ENCODE assay signal across 20 mouse cellular contexts in the genomic region with DNA sequence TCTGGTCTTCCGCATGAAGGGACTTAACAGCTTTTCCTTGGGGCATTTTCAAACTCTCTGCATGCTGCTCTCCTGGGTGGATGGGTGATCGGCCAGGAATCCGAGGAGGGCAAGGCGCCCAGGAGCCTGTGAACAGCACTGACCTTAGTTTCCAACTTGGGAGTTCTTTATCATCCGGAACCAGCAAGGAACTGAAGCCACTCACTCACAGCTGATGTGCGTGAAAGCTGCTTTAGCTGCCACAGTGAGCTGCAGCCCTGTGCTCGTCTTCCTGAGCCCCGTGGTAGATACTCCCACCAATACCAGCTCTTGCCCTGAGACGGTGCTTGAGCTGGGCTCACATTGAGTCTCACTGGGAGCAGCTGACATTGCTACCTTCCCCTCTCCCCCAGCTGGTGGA.
"Had no signal": no experiment of that assay in that cellular context is flagged by ENCODE, and none has a peak within 500 bp of the region (broad histone marks: within the 10 kb centered on the region; RNA-seq: fewer than 3 reads in every experiment).

No protein-coding gene starts in this region.

- H3K27ac ChIP-seq: hindbrain, postnatal 0 days; limb, embryonic 10.5 days; limb, embryonic 13.5 days; liver, embryonic 12.5 days; liver, embryonic 15.5 days; lung, embryonic 15.5 days; midbrain, embryonic 10.5 days; midbrain, embryonic 15.5 days; neural tube, embryonic 12.5 days; neural tube, embryonic 15.5 days had no signal

- H3K9me3 ChIP-seq: limb, embryonic 10.5 days; limb, embryonic 13.5 days; liver, embryonic 12.5 days; liver, embryonic 15.5 days; lung, embryonic 15.5 days; midbrain, embryonic 10.5 days; midbrain, embryonic 15.5 days; neural tube, embryonic 12.5 days; neural tube, embryonic 15.5 days had no signal

- H3K4me3 ChIP-seq: limb, embryonic 10.5 days; limb, embryonic 13.5 days; liver, embryonic 12.5 days; liver, embryonic 15.5 days; lung, embryonic 15.5 days; megakaryocyte, embryonic 14.5 days; midbrain, embryonic 10.5 days; midbrain, embryonic 15.5 days; neural tube, embryonic 12.5 days; neural tube, embryonic 15.5 days had no signal

- H3K4me2 ChIP-seq: limb, embryonic 13.5 days; liver, embryonic 12.5 days; liver, embryonic 15.5 days; lung, embryonic 15.5 days; midbrain, embryonic 15.5 days; neural tube, embryonic 12.5 days; neural tube, embryonic 15.5 days had no signal

- H3K27me3 ChIP-seq: megakaryocyte, embryonic 14.5 days had no signal

- ATAC-seq: hindbrain, postnatal 0 days; inflammation-experienced regulatory T-cells, adult 6 months; intestine, embryonic 16.5 days; liver, embryonic 12.5 days; midbrain, embryonic 15.5 days had no signal

- H3K9ac ChIP-seq: limb, embryonic 13.5 days; liver, embryonic 12.5 days; liver, embryonic 15.5 days; lung, embryonic 15.5 days; midbrain, embryonic 15.5 days; neural tube, embryonic 12.5 days; neural tube, embryonic 15.5 days had no signal

- H3K4me1 ChIP-seq: limb, embryonic 10.5 days; limb, embryonic 13.5 days; liver, embryonic 12.5 days; liver, embryonic 15.5 days; megakaryocyte, embryonic 14.5 days; neural tube, embryonic 12.5 days; neural tube, embryonic 15.5 days had no signal

- H3K36me3 ChIP-seq: limb, embryonic 10.5 days; limb, embryonic 13.5 days; liver, embryonic 12.5 days; liver, embryonic 15.5 days; lung, embryonic 15.5 days; midbrain, embryonic 10.5 days; midbrain, embryonic 15.5 days; neural tube, embryonic 12.5 days; neural tube, embryonic 15.5 days had no signal

- DNase-seq: layer of hippocampus, adult 9-11 months; liver; lung, adult 18-20 months; lung, postnatal 10 days; lung, postnatal 36 days; thymus, adult 18-20 months; thymus, postnatal 36 days had no signal
